Mouse (Mus musculus) ovary, postnatal 10 days (tissue): ENCODE measurements around the gene Midn.

ENCODE experiments used
- DNase-seq: peaks from one replicate; pipeline ENCODE4 v3.0.0; 2022; ENCODE audit warnings: low spot score

Gene Midn

DNA sequence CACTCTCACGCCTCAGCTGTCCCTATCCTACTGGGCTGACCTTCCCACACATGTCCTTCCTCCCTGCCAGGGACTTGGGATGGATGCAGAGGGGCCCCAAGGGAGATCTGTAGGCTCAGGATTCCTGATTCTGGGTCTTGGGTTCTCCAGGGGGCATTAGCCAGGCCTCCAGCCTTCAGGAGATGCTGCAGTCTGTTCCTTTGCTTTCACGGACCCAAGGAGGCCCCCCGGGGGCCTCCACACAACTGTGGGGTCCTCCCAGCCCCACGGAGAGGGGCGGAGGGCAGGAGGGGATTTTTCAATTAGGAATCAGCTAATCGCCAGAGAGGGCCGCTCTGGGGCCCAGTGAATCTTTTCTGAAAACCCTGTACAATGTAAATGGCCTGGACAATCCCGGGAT, 46.4 kb downstream of the Midn start:
- no peak for DNase-seq

DNA sequence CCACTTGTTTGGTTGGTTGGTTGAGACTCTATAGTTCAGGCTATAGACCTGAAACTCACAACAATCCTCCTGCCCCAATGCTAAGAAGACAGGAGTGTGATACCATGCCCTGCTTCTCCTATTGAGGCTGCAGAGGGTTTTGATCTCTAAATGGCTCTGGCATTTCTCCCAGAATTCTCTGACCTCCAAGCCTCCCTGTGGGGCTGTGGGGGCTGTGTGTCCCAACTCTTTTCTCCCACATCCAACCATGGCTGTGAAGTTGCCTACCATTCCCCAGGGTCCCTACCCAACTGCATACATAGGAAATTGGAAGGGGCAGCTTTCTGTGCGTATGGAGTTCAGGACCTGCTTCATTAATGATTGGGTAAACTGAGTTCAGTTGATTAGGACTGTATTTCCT, 48.1 kb downstream of the Midn start:
- DNase-seq, result no peak

DNA sequence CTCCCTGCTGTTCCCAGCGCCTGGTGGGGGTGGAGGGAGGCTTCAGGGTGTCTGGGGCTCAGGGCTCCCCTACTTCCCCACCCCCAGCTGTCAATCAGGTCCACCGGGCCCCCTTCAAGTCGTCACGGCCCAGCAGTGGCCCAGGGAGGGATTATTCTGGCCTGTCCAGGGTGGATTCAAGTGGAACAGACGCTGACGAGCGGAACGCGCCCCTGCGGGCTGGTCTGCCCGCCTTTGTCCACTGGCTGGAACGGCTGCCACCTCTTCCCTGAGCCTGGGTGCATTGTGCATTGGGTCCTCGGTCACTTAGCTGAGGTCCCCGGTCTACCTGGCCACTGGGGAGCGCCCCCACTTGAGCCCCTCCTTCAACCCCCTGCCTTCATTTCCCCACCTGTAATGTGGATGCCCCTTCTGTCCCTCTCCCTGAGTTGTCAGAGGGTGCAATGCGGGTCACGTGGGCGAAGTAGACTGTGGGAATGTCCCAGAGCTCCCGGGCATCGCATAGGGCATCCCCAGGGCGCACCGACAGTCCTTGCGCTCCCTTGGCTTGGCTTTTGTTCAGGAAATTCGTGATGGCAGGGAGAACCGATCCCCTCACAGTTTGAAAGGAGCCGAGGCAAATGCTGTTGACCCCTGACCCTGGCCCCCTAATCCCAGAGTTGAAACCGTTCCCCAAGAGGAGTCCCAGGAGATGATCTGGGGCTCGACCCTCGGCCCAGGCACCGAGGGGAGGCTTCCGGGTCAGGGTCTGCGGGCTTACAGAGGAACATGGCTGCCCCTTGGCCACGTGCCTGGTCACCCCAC, 48.9 kb downstream of the Midn start:
- no peak for DNase-seq

DNA sequence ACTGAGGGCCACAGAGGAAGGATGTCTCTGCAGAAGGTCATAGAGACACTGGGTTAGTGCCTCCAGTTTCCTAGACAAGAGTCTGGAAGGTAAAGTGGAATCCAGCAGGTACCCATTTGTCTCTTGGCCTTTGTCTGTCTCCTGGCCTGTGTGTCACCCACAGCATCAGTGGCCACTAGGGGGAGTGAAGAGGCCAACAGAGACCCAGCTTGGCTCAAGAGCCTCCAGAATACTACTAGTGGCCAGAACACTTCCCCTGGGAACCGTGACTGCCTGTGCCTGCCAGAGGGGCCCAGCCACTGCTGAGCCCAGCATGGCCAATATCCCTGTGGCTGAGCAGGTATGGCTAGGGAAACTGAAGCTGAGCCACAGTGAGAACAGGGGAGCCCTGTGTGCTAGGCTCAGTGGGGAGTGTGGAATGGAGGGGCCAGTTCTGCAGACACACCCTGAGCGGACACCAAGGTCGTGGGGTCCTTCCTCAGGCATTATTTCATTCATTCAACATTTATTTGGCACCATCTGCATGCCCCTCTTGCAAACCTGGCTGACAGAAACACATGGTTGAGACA, 51.5 kb downstream of the Midn start:
- DNase-seq, result peak; percentile 52

DNA sequence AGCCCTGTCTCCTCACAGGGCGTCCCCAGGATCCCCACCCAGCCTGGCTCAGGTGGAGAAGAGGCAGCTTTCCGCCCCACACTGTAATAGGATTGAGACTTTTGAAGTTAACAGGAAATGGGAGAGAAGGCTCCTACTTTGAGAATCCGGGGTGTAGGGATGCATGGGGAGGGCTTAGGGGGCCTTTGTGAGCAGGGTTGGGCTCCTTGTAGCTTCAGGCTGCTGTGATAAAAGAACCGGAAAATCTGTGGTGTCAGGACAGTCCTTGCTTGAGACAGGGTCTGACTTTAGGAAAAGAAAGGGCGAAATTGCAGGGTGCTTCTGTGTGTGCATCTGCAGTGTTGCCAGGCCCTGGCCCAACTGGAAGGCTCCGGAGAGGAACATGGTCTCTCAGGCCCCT, 52.4 kb downstream of the Midn start:
- no peak for DNase-seq

DNA sequence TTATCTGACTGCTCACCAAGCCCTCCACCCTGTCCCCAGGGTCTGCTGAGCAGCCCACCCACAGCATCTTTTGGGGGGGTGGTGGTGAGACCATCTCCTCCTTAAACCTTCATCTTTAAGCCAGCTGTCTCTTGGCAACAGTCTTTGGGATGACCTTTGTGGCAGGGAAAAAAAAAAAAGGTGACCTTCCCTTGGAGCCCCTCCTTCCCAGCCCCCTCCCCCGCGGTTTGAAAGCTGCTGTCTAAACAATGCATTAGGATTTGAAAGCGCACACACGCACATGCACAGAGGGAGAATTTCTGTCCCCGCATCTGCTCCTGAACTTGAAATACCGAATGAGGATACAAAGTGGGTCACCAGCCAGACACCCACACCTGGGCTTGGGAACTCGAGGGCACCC, 56.0 kb downstream of the Midn start:
- DNase-seq, result no peak

DNA sequence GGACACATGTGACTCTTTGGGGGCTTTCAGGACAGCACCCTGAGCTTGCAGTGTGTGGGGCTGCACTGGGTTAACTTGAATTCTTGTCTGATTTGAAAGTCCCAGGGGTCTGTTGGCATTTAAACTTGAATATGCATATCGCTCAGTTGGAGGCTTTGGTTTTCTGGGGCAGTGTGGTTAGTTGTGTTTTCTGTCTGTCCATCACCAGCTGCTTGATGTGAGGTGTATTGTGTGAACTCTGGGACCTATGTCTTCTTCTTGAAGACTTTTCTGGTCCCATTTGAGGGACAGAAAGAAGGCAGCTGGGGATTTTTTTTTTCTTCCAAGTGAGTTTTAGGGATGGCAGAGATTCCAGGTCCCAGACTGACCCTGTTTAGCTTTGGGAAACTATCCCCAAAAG, 59.1 kb downstream of the Midn start:
- DNase-seq, result no peak

DNA sequence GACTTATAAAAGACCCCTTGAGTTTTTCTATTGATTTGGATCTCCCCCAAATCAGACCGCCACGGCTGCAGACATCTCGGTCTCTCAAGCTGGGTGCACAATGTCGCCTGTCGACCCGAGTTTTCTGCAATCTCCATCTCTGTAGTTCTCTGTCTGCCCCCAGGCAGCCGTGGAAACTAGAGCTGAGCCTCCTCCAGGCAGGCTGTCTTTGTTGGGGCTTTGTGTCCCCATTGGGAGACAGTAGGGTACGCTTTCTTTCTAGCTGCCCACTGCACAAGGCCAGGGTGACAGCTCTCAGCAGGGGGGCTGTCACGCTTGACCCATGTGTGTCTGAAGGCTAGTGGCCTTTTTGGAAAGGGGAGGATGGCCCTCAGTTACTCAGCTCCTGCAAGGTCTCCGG, 59.6 kb downstream of the Midn start:
- no peak for DNase-seq
